Comparison of ENCODE assay signal across 28 mouse cellular contexts in genomic region chr14:100978515-100978914, GRCm38 (mm10).
"Had no signal": no experiment of that assay in that cellular context is flagged by ENCODE, and none has a peak within 500 bp of the region (broad histone marks: within the 10 kb centered on the region; RNA-seq: fewer than 3 reads in every experiment).

No protein-coding gene starts in this region.

- H3K4me1 ChIP-seq: limb, embryonic 10.5 days; limb, embryonic 12.5 days; limb, embryonic 13.5 days; limb, embryonic 15.5 days; liver, embryonic 12.5 days; liver, embryonic 13.5 days; liver, embryonic 15.5 days; lung, embryonic 15.5 days; megakaryocyte, embryonic 14.5 days; midbrain, embryonic 12.5 days; neural tube, embryonic 12.5 days; neural tube, embryonic 13.5 days had no signal

- H3K9ac ChIP-seq: limb, embryonic 12.5 days; limb, embryonic 13.5 days; limb, embryonic 15.5 days; liver, embryonic 12.5 days; liver, embryonic 13.5 days; liver, embryonic 14.5 days; liver, embryonic 15.5 days; liver, postnatal 0 days; lung, embryonic 14.5 days; lung, embryonic 15.5 days; midbrain, embryonic 12.5 days; neural tube, embryonic 12.5 days; neural tube, embryonic 13.5 days had no signal

- H3K27ac ChIP-seq: left cerebral cortex, adult 2 months; limb, embryonic 10.5 days; limb, embryonic 12.5 days; limb, embryonic 13.5 days; limb, embryonic 15.5 days; liver, embryonic 12.5 days; liver, embryonic 13.5 days; liver, embryonic 14.5 days; liver, embryonic 15.5 days; lung, embryonic 15.5 days; macrophage; midbrain, embryonic 12.5 days; neural tube, embryonic 12.5 days; neural tube, embryonic 13.5 days had no signal

- H3K9me3 ChIP-seq: limb, embryonic 10.5 days; limb, embryonic 12.5 days; limb, embryonic 13.5 days; limb, embryonic 15.5 days; liver, embryonic 12.5 days; liver, embryonic 13.5 days; liver, embryonic 15.5 days; lung, embryonic 15.5 days; midbrain, embryonic 12.5 days; neural tube, embryonic 12.5 days; neural tube, embryonic 13.5 days had no signal

- H3K36me3 ChIP-seq: limb, embryonic 10.5 days; limb, embryonic 12.5 days; limb, embryonic 13.5 days; limb, embryonic 15.5 days; liver, embryonic 12.5 days; liver, embryonic 13.5 days; liver, embryonic 15.5 days; lung, embryonic 15.5 days; midbrain, embryonic 12.5 days; neural tube, embryonic 12.5 days; neural tube, embryonic 13.5 days had no signal

- H3K27me3 ChIP-seq: limb, embryonic 12.5 days; limb, embryonic 13.5 days; limb, embryonic 15.5 days; liver, embryonic 12.5 days; liver, embryonic 13.5 days; liver, embryonic 15.5 days; lung, embryonic 15.5 days; megakaryocyte, embryonic 14.5 days; midbrain, embryonic 12.5 days; neural tube, embryonic 12.5 days; neural tube, embryonic 13.5 days had no signal

- ATAC-seq: liver, embryonic 12.5 days; liver, postnatal 0 days; lung, postnatal 0 days had no signal

- H3K4me3 ChIP-seq: left cerebral cortex, adult 2 months; limb, embryonic 10.5 days; limb, embryonic 12.5 days; limb, embryonic 13.5 days; limb, embryonic 15.5 days; liver, embryonic 12.5 days; liver, embryonic 13.5 days; liver, embryonic 15.5 days; lung, embryonic 15.5 days; megakaryocyte, embryonic 14.5 days; midbrain, embryonic 12.5 days; myocyte; neural tube, embryonic 12.5 days; neural tube, embryonic 13.5 days had no signal

- DNase-seq: left cerebral cortex, postnatal 4 days; liver; liver, embryonic 13.5 days; liver, postnatal 0 days; lung, adult 18-20 months; lung, adult 2 months; lung, embryonic 14.5 days; lung, postnatal 10 days; lung, postnatal 14 days; lung, postnatal 36 days; lung, postnatal 4 days had no signal

- H3K4me2 ChIP-seq: limb, embryonic 12.5 days; limb, embryonic 13.5 days; limb, embryonic 15.5 days; liver, embryonic 11.5 days; liver, embryonic 12.5 days; liver, embryonic 13.5 days; liver, embryonic 15.5 days; lung, embryonic 14.5 days; lung, embryonic 15.5 days; midbrain, embryonic 12.5 days; neural tube, embryonic 12.5 days; neural tube, embryonic 13.5 days had no signal
